Mouse (Mus musculus): ENCODE results near the gene Ccnb1ip1. TPM values are rescaled to one million over a fixed set of nuclear protein-coding genes. Genes with fewer than 3 reads are reported as not detected.
A peak's percentile ranks its signal among the peaks of the same experiment; 100 is the strongest.

The Ccnb1ip1 gene
- total RNA-seq, 1 experiment from 2014 or later, result not detected

DNA sequence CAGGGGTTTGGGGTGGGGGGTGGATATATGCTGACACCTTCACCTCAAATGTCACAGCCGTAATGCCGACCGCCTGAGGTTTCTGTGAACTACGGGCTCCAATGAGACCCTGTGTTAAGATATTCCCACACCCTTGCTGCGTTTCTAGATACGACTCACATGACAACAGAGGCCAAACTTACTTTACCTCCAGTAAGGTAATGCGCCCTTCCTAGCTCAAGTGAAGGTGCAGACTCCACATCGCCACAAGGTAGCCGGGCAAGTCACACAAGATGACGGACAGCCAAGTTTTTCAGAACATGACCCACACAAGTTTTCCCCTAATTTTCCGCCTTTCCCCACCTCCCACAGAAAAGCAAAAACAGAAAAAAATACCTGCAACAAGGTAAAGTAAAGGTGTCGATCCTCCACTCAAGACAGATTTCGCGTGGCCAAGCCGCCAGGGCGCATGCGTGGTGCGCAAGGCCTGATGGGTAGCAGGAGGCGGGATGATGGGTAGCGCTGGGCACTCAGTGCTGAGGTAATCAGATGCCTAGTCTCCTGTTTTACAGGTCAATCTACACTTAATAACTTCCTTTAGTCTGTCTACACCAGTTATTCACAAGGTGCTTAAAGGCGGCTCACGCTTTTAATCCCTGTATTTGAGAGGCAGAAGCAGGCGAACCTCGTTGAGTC is 12.1 kb downstream of the Ccnb1ip1 start:
- ATAC-seq (replicated peaks in 1 of 2; ENCODE audit: insufficient read depth in 1 of 2, low FRiP score in 2 of 2, low TSS enrichment in 1 of 2, low read depth in 1 of 2, poor library complexity in 2 of 2, severe bottlenecking in 2 of 2), result no peak

DNA sequence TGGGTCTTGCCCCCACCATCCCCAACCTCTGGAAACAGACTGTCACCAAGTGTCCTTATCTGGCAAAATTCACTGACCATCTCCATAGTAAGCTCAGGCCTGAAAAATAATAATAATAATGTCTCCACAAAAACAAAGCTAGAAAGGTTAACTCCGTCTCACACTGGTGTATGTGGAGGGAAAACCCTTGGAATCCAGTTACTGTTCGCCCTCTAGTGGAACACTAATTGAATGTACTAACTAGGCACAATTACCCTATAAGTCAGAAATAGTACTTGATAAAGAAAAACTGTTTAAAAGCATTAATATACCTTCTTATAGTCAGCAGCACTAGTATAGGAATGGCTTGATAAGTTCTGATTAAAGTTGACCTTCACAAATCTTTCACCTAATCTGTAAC is 19.4 kb downstream of the Ccnb1ip1 start:
- ATAC-seq (replicated peaks in 1 of 2; ENCODE audit: insufficient read depth in 1 of 2, low FRiP score in 2 of 2, low TSS enrichment in 1 of 2, low read depth in 1 of 2, poor library complexity in 2 of 2, severe bottlenecking in 2 of 2), result no peak

DNA sequence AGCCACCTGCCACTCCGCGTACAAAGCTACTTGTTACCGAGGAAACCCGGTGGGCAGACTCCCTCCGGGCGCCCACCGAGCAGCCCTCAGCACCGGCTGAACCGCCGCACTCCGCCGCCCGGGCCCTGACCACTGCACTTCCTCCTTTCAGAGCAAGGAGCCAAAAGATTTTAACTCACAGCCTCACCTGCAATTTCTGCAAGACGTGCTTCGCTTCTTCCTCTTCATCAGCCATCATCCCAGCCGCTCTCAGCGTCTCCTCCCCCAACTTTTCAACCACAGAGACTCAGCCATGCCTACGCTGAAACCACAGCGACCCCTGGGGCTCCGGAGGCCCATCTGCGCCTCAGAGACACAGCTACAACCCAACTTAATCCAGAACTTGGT is 22.3 kb downstream of the Ccnb1ip1 start, which contains the start of gene Ttc5:
Gene Ttc5 (minus strand): TSS at position 269 of the 387 bp plus-strand sequence.
- ATAC-seq (replicated peaks in 1 of 2; ENCODE audit: insufficient read depth in 1 of 2, low FRiP score in 2 of 2, low TSS enrichment in 1 of 2, low read depth in 1 of 2, poor library complexity in 2 of 2, severe bottlenecking in 2 of 2), result peak; percentile 98 to 99

DNA sequence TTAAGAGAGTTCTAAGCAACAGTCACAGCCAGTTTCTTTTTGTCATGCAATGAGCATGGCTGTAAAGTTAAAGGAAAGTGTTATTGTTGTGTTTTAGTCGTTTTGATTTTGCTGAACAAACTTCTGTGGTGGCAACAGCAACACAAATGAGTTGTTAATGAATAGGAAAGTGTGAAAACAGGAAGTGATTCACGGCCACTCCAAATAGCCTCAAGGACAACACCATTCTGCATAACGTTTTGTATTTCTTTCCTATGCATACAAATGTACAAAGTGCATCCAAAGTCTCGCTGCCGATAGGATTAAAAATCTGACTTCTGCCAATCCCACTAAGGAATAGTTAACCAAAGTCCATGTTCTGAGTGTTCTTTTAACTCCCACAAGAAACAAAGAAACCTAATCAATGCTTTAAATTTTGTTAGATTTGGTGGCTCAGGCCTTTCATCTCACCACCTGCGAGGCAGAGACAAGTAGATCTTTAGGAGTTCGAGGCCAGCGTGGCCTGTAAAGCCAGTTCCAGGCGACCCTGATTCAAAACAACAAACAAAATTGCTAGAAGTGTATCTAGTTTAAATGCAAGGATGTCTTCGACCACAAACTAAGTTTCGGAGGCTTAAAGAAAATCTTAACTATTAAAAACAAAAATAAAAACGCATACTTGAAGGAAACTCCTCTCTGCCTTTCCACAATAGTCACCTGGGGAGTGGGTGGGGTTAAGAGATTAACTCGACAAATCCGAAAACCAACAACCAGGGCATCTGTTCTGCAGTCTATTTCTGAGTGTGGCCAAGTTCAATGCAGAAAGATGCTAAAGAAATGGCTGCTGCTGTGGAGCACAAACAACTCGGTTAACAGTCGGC is 22.9 kb downstream of the Ccnb1ip1 start:
- no peak; a peak in 1 of 4 replicates for ATAC-seq (replicated peaks in 1 of 2; ENCODE audit: insufficient read depth in 1 of 2, low FRiP score in 2 of 2, low TSS enrichment in 1 of 2, low read depth in 1 of 2, poor library complexity in 2 of 2, severe bottlenecking in 2 of 2)

DNA sequence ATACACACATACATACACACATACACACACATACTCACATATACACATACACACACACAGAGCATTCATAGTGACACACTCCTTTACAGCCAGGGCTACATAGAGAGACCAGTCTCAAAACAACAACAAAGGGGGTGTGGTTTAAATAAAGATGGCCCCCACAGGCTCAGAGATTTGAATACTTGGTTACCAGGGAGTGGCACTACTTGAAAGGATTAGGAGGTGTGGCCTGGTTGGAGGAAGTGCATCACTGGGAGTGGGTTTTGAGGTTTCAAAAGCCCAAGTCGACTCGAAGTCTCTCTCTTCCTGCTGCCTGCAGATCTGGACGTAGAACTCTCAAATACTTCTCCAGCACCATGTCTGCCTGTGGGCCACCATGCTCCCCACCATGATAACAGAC is 25.4 kb downstream of the Ccnb1ip1 start:
- no peak for ATAC-seq (replicated peaks in 1 of 2; ENCODE audit: insufficient read depth in 1 of 2, low FRiP score in 2 of 2, low TSS enrichment in 1 of 2, low read depth in 1 of 2, poor library complexity in 2 of 2, severe bottlenecking in 2 of 2)

DNA sequence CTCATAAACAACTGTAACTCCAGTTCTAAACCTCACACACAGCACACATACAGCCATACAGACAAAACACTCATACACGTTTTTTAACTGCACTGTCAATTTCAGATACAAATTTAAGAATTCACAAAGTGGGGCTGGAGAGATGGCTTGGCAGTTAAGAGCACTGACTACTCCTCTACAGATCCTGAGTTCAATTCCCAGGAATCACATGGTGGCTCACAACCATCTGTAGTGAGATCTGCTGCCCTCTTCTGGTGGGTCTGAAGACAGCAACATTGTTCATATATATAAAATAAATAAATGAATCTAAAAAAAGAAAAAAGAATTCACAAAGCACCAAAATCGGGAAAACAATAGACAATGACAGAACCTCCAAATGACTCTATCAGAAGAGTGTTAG is 36.2 kb downstream of the Ccnb1ip1 start:
- no peak for ATAC-seq (replicated peaks in 1 of 2; ENCODE audit: insufficient read depth in 1 of 2, low FRiP score in 2 of 2, low TSS enrichment in 1 of 2, low read depth in 1 of 2, poor library complexity in 2 of 2, severe bottlenecking in 2 of 2)

DNA sequence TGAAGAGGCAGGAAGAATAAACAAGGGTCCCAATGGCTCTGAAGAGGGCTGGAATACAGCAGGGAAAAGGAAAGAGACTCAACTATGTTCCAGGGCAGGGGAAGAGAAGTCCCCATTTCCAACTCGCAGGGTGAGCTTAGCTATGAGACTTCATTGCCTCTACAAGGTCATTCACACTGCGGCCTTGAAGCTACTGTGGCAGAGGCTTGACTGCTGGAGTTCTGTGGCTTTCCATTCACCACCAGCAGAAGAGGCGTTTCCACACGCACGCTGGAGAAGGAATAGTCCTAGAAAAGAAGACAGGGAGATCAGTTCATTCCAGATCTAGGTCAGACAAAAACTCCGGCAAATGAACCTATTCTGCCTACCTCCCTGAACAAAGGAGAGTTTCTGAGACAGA is 41.8 kb downstream of the Ccnb1ip1 start:
- no peak for ATAC-seq (replicated peaks in 1 of 2; ENCODE audit: insufficient read depth in 1 of 2, low FRiP score in 2 of 2, low TSS enrichment in 1 of 2, low read depth in 1 of 2, poor library complexity in 2 of 2, severe bottlenecking in 2 of 2)

DNA sequence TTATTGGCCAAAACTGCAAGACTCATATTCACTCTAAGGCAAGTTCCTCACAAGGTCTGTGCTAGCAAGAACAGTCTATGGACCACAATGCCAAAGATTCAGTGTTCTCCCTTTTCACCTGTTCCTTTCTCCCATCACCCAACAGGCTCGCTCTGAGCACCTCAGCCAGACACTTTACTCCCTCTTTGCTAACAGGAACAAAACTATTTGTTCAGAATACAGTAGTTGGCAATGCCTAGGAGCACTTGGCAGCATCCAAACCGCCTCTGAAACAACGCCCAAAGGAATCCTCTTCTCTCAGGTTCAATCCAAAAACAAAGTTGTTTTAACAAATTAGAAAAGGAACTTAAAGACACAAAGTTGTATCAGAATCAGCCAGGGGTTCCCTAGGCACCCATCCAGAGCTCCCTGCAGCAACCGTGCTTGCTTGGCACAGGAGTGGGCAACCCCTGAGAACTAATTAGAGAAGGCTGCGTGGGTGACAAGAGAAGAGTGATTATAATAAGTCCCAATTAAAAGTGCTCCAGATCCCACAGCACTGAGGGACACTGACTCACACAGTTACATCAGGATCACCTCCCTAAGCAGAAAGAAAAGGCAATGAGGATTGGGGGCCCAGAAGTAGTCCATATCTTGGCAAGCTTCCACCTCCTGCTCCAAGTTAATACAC is 49.0 kb downstream of the Ccnb1ip1 start:
- no peak for ATAC-seq (replicated peaks in 1 of 2; ENCODE audit: insufficient read depth in 1 of 2, low FRiP score in 2 of 2, low TSS enrichment in 1 of 2, low read depth in 1 of 2, poor library complexity in 2 of 2, severe bottlenecking in 2 of 2)

DNA sequence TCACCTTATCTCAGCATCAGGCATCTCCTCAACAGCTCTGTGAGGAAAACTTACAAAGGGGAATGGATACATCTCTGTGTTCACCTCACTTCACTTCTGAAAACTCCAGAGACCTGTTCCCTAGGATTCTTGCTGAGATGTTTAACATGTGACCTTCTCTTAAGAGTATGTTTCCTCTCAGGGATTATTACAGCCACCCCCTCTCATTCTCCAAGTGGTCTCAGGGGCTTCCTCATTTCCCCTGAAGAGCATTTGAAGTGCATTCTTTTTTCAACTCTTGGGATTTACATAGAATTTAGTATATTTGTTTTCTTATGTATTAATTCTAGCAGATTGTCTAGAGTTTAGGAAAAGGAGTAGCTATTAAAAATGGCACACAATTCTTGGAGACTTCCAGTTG is 62.5 kb downstream of the Ccnb1ip1 start, which contains the start of gene Olfr749:
Gene Olfr749 (minus strand): TSS at position 101 of the 400 bp plus-strand sequence.
- no peak for ATAC-seq (replicated peaks in 1 of 2; ENCODE audit: insufficient read depth in 1 of 2, low FRiP score in 2 of 2, low TSS enrichment in 1 of 2, low read depth in 1 of 2, poor library complexity in 2 of 2, severe bottlenecking in 2 of 2)

DNA sequence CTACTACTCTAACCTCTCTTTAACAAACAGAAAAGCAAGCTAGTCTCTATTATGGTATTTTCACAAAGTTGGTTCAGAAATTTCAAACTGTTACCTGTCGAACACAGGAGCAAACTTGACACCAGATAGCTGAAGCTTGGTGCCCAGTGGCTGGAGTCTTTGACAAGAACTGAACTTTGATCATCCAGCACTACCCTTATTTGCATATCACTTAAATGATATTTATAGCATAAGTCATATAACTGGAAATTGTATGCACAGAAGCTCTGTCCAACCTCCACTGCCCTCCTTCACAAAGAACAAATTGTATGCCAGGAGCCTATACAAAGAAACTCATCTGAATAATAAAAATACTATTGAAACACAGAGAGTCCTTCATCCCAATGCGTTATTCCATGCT is 65.9 kb downstream of the Ccnb1ip1 start:
- no peak for ATAC-seq (replicated peaks in 1 of 2; ENCODE audit: insufficient read depth in 1 of 2, low FRiP score in 2 of 2, low TSS enrichment in 1 of 2, low read depth in 1 of 2, poor library complexity in 2 of 2, severe bottlenecking in 2 of 2)

DNA sequence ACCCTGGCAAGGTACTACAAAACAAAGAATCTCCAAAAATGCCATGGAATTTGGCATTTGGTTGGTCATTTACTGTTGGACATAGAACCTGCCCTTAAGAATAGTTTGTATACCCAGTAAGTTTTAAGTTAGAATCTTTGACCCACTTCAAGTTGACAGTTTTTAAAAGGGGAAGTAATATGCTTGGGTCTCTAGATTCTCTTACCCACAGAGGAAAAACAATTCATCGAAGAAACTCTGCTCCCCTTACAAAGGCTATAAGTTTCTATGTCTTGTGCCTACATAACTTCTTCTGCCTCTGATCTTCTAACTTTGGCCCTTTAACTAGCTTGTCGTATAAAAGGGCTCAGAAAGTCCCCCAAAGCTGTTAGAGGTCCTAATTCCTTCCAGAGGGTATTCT is 67.2 kb downstream of the Ccnb1ip1 start:
- peak; percentile 56 to 78; a peak in 3 of 4 replicates for ATAC-seq (replicated peaks in 1 of 2; ENCODE audit: insufficient read depth in 1 of 2, low FRiP score in 2 of 2, low TSS enrichment in 1 of 2, low read depth in 1 of 2, poor library complexity in 2 of 2, severe bottlenecking in 2 of 2)

Other genes starting within 250 kb of the Ccnb1ip1 start
- not detected in 2 replicates for gene Olfr744, start 192.9 kb downstream of the Ccnb1ip1 start, total RNA-seq (2017)
- not detected in 2 replicates for gene Olfr745, start 168.3 kb downstream of the Ccnb1ip1 start, total RNA-seq (2017)
- not detected in 2 replicates for gene Olfr746, start 160.6 kb downstream of the Ccnb1ip1 start, total RNA-seq (2017)
- gene Olfr747, start 114.5 kb downstream of the Ccnb1ip1 start, total RNA-seq (2017), result not detected in 2 replicates
- not detected in 2 replicates for gene Olfr748, start 100.4 kb downstream of the Ccnb1ip1 start, total RNA-seq (2017)
- not detected in 2 replicates for gene Olfr749, start 62.6 kb downstream of the Ccnb1ip1 start, total RNA-seq (2017)
- gene Ttc5, start 22.2 kb downstream of the Ccnb1ip1 start, total RNA-seq (2017), result 38.0 and 55.2 TPM in 2 replicates
- gene Parp2, start 109 bp upstream of the Ccnb1ip1 start, total RNA-seq (2017), result 91.4 and 97.5 TPM in 2 replicates
- 6.6 and 24.2 TPM in 2 replicates for gene Tep1, start 62.8 kb upstream of the Ccnb1ip1 start, total RNA-seq (2017)
- not detected in 2 replicates for gene Klhl33, start 89.8 kb upstream of the Ccnb1ip1 start, total RNA-seq (2017)
- gene Osgep, start 117.2 kb upstream of the Ccnb1ip1 start, total RNA-seq (2017), result 106 and 113 TPM in 2 replicates
- gene Apex1, start 117.2 kb upstream of the Ccnb1ip1 start, total RNA-seq (2017), result 136 and 150 TPM in 2 replicates
- gene Pip4p1, start 123.1 kb upstream of the Ccnb1ip1 start, total RNA-seq (2017), result 9.0 and 15.9 TPM in 2 replicates
- gene Pnp, start 123.3 kb upstream of the Ccnb1ip1 start, total RNA-seq (2017), result 101 and 172 TPM in 2 replicates
- 45.7 and 69.8 TPM in 2 replicates for gene Gm49342, start 136.8 kb upstream of the Ccnb1ip1 start, total RNA-seq (2017)
- 3.5 and 4.7 TPM in 2 replicates for gene Pnp2, start 148.3 kb upstream of the Ccnb1ip1 start, total RNA-seq (2017)
- not detected in 2 replicates for gene Rnase10, start 200.0 kb upstream of the Ccnb1ip1 start, total RNA-seq (2017)
- gene Rnase9, start 234.1 kb upstream of the Ccnb1ip1 start, total RNA-seq (2017), result not detected in 2 replicates
- gene Rnase11, start 242.4 kb upstream of the Ccnb1ip1 start, total RNA-seq (2017), result not detected in 2 replicates
- gene Rnase12, start 249.9 kb upstream of the Ccnb1ip1 start, total RNA-seq (2017), result 5.3 TPM in 1 of 2 replicates, not detected in the other